Mouse (Mus musculus) forebrain, embryonic 10.5 days (tissue): ENCODE results near the gene Rpp38. TPM values are rescaled to one million over a fixed set of nuclear protein-coding genes. Genes with fewer than 3 reads are reported as not detected.

ENCODE experiments used
- DNase-seq: peaks from one replicate; pipeline ENCODE4 v3.0.0-alpha.2; 2017; ENCODE audit warnings: low spot score; ENCODE audit errors: extremely low spot score
- H3K27ac ChIP-seq: fragments of 300-500 bp; sonication (generic); 2 replicates; pipeline ENCODE4 v1.5.1; 2016; ENCODE audit warnings: mild to moderate bottlenecking
- H3K27me3 ChIP-seq: fragments of 300-500 bp; sonication (generic); 2 replicates; pipeline ENCODE4 v1.6.1; 2016; ENCODE audit warnings: mild to moderate bottlenecking; ENCODE audit not compliant: poor library complexity, severe bottlenecking
- H3K36me3 ChIP-seq: fragments of 300-500 bp; sonication (generic); replicated peaks from 2 replicates; pipeline ENCODE4 v1.6.1; 2016; ENCODE audit warnings: mild to moderate bottlenecking, moderate library complexity
- H3K4me1 ChIP-seq: fragments of 300-500 bp; sonication (generic); 2 replicates; pipeline ENCODE4 v1.6.1; 2016
- H3K4me3 ChIP-seq: fragments of 300-500 bp; sonication (generic); 2 replicates; pipeline ENCODE4 v1.5.1; 2016; ENCODE audit warnings: mild to moderate bottlenecking, moderate library complexity
- H3K9me3 ChIP-seq: fragments of 300-500 bp; sonication (generic); 2 replicates; pipeline ENCODE4 v1.6.1; 2016; ENCODE audit warnings: mild to moderate bottlenecking, moderate library complexity
- WGBS: fragments of 180-500 bp; shearing (Covaris S2); methylation state at CpG from one replicate; pipeline ENCODE4 v1.1.7; 2016; 5-methylcytosine and 5-hydroxymethylcytosine counted together
- polyA plus RNA-seq: library from polyadenylated mRNA; unstranded; fragments of >200 nt; fragmentation: Nextera tagmentation; extraction: Ambion mirVana; gene quantifications from 2 replicates; pipeline ENCODE4 v1.2.1, GENCODE M21; 2016

Rpp38 gene
- polyA plus RNA-seq, 1 experiment from 2014 or later, result 22.9 TPM

- Histone ChIP-seq H3K4me1 (peaks cover 26% of the 10 kb centered on the region), H3K36me3 (no peaks in the 10 kb centered on the region), H3K9me3 (no peaks in the 10 kb centered on the region), H3K4me3 (peak within 1 kb of the TSS; percentile 83), H3K27ac (peak within 1 kb of the TSS; percentile 91), H3K27me3 (no peaks in the 10 kb centered on the region)
- under 1% methylated on average over 87 of the region's 88 CpGs for whole genome bisulfite sequencing
- peak; percentile 100 for DNase-seq
Measured at GRCm38 (mm10) chr2:3283602-3284472, 48.6 kb downstream of the Rpp38 start, which contains the start of gene Nmt2. Nmt2 (plus strand) TSS chr2:3284212.

- H3K4me3 ChIP-seq, result peak overlapping the region; percentile 83
- peak overlapping the region; percentile 91 for H3K27ac ChIP-seq
- peak; percentile 23 for DNase-seq
- H3K9me3 ChIP-seq, result no peaks in the 10 kb centered on the region
- H3K27me3 ChIP-seq, result no peaks in the 10 kb centered on the region
- H3K4me1 ChIP-seq, result peaks cover 26% of the 10 kb centered on the region
- no peaks in the 10 kb centered on the region for H3K36me3 ChIP-seq
- 10% methylated on average over 12 of the region's 12 CpGs for WGBS
Measured at GRCm38 (mm10) chr2:3282866-3283601, 49.4 kb downstream of the Rpp38 start.

GRCm38 (mm10) chr2:3281311-3281710 lies 51.1 kb downstream of the Rpp38 start:
- Histone ChIP-seq H3K36me3 (no peaks in the 10 kb centered on the region), H3K27me3 (no peaks in the 10 kb centered on the region), H3K4me3 (no peak overlapping the region), H3K9me3 (no peaks in the 10 kb centered on the region), H3K4me1 (peaks cover 26% of the 10 kb centered on the region), H3K27ac (no peak overlapping the region)
- 86% methylated on average over 4 of the region's 4 CpGs for WGBS
- no peak for DNase-seq

Other genes with a start within 250 kb of the Rpp38 start
- 32.6 and 34.3 TPM in 2 replicates for gene Fam171a1, start 218.4 kb downstream of the Rpp38 start, polyA plus RNA-seq
- 63.6 and 64.1 TPM in 2 replicates for gene Nmt2, start 48.4 kb downstream of the Rpp38 start, polyA plus RNA-seq
- 0.32 TPM in 1 of 2 replicates, not detected in the other for gene Acbd7, start 3.5 kb upstream of the Rpp38 start, polyA plus RNA-seq
- not detected in 2 replicates for gene Olah, start 64.6 kb upstream of the Rpp38 start, polyA plus RNA-seq
- 0.30 TPM in 1 of 2 replicates, not detected in the other for gene Meig1, start 90.0 kb upstream of the Rpp38 start, polyA plus RNA-seq
- 7.5 and 10.2 TPM in 2 replicates for gene Dclre1c, start 91.5 kb upstream of the Rpp38 start, polyA plus RNA-seq
- gene Suv39h2, start 142.4 kb upstream of the Rpp38 start, polyA plus RNA-seq, result 39.0 and 43.7 TPM in 2 replicates
- 8.9 and 11.1 TPM in 2 replicates for gene Gm45902, start 180.1 kb upstream of the Rpp38 start, polyA plus RNA-seq
- gene Hspa14, start 180.2 kb upstream of the Rpp38 start, polyA plus RNA-seq, result 147 and 154 TPM in 2 replicates
- 0.36 and 0.50 TPM in 2 replicates for gene Cdnf, start 180.4 kb upstream of the Rpp38 start, polyA plus RNA-seq
- gene Fam107b, start 237.8 kb upstream of the Rpp38 start, polyA plus RNA-seq, result 42.6 and 43.1 TPM in 2 replicates